Mouse (Mus musculus): ENCODE data around the gene Dst.
A peak's percentile ranks its signal among the peaks of the same experiment; 100 is the strongest.

The Dst gene

DNA sequence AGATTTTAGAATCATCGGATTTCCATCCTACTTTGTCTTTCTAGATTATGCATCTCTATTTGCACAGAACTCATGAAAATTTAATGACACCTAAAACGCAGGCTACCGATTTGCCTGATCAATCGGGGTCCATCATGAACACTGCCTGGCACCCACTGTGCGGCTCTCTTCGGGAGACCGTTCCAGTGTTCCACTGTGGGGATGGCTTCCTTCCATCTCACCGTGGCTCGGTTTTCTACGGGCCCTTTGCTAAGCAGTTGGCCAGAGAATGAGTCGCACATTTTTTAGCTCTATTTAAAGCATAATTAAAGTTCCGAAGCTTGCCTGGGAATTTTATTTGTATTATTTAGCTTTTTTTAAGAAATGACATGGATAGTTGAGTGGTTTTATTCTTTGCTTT lies 72.4 kb downstream of the Dst start:
- DNase-seq (ENCODE audit: low spot score in 2 of 2), result no peak

DNA sequence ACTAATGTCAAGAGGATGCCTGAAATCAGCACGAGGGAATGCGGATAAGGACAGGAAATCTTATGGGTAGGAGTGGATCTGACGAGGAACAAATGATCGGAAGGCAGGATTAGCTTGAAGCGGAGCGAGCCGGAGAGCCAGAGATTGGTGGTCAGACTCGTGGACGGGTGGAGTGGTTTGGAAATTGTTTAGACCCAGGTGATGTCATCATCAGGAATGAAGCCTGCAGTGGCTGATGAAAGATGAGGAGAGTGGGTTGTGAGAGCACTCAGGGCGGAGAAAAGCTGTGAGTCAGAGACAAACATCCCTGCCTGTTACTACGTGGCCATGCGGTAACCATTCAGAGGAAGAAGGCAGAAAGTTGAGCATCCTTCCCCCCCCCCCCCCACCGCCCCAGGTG lies 81.6 kb downstream of the Dst start:
- DNase-seq (ENCODE audit: low spot score in 2 of 2), result no peak

DNA sequence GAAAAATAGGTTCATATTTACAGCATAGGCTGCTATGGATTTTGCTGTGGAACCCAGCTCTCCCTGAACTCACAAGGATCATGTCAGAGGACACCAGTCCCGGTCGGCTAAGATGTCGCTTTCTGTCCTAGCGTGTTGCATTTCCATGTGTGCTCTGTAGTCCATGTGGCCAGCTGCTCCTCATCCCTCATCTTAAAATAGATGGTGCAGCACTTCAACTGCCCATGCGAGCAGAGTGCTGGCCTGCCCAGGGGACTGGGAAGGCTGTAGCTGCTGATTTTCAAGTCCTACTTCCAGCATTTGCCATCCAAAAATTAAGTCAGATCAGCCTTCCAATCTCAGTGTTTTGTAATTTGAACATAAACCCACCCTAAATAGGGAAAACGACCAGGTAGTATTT lies 83.0 kb downstream of the Dst start:
- DNase-seq (ENCODE audit: low spot score in 2 of 2), result no peak

DNA sequence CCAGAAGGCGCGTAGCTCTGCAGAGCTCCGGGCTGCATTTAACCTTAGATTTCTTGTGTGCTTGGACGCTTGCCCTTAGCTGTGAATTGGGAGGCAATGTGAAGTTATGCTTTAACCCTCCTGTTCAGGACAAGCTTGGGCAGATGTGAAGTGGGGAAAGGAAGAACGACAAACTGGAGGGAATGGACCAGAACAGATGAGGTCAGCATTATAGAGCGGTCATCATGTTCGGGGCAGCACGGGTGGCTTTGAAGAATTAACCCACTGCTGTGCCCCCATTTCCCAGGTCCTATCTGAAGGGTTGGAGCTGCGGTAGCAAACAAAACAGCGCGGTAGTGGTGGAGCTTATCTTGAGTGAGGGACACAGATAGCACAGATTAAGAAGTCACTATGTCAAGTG lies 84.8 kb downstream of the Dst start:
- no peak for DNase-seq (ENCODE audit: low spot score in 2 of 2)

DNA sequence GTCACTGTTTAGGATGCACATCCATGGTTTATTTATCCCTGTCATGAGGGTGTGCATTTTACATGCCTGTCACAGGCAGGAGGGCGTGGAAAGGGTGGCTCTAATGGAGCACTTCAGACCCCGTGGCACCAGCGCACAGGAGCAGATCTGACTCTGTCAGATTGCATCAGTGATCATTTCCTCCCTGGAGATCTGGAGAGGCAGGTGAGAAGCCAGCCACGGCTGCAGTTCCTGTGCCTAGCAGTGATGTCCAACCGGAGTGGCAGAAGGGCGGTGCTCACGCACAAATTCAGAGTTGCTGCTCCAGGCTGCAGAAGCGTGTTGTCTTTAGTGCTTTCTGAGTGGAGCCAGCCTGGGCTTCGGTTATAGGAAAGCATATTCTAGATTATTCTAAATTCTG lies 86.2 kb downstream of the Dst start:
- DNase-seq (ENCODE audit: low spot score in 2 of 2), result no peak

DNA sequence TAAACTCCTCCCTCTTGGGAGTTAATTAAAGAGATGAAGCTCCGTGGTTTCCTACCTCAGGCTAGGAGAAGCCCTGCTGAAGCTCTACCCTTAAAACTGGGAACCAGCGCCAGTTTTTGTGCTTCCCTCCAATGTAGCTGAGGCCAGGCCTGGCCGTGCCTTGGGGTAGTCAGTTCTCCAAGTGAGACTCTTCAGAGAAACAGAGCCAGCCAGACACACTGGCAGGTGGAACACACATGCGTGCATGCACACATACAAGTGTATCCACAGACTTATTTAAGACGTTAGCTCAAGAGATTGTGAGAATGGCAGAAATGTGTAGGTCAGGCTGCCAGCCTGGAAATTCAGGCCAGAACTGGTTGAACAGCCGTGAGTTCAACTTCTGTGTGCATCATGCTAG lies 87.4 kb downstream of the Dst start:
- DNase-seq (ENCODE audit: low spot score in 2 of 2), result no peak

DNA sequence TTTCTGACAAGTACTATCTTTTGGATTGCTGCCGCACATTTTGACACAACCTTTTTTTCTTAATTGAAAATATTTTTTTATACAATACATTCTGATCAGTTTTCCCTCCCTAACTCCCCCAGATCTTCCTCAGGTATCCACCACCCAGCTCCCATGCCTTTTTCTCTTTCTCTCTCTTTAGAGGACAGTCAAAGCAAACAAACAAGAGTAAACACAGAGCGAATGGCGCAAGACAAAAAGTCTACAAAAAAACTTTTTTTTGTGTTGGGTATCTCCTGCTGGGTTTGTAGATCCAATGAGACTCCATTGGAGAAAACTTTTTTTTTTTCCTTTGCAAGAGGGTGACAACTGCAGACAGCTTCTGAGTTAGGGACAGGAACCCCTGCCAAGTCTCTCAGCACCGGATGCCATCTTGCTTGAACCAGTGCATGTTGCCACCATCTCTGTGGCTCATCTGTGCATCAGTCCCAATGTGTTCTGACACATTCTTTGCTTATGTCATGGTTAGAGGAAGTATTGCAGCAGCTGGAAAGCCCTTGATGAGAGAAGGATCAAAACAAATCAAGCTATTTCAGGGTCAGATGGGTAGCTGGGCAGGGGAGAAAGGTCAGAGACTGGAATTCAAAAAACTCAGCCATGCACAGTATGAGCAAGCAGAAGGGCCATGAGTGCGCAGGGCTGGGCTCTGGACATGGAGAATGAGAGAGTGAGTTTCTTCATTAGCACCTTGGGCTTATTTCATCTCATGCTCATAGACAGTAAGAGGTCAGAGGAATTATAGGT lies 88.3 kb downstream of the Dst start:
- DNase-seq (ENCODE audit: low spot score in 2 of 2), result no peak

DNA sequence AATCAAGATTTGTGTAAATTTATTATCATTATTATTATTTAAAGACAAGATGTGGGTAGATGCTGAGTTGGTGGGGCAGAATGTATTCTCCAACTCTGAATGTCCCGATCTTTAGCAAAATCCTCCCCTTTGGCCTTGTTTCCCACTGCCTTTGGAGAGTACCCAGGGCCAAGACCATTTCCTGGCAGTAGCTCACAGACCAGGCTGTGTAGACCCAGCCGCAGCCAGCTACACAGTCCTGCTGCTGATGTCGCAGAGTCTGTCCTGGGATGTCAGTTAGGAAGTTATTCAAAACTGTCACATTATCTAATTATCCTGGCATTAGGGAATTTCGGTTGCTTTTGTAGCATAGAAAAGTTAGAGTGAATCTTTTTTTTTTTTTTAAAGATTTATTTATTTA lies 94.3 kb downstream of the Dst start:
- no peak for DNase-seq (ENCODE audit: low spot score in 2 of 2)

DNA sequence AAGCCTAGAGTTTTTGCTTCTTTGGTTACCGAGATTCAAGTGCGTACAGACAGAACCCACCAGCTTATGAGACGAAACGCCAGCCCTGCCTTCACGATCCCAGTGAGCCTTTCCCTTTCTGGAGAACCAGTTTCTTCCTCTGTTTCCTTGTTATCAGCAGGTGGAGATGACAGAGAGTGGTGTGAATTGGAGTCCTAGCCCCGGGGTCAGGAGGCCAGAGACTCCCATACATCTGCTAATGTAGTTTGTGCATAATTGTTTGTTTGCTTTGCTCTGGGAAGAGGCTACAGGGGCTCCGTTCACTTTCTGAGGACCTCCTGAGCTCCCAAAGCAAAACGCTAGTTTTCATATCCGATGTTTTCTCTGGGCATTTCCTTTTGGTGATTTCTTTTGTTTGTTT lies 94.9 kb downstream of the Dst start:
- DNase-seq (ENCODE audit: low spot score in 2 of 2), result no peak

DNA sequence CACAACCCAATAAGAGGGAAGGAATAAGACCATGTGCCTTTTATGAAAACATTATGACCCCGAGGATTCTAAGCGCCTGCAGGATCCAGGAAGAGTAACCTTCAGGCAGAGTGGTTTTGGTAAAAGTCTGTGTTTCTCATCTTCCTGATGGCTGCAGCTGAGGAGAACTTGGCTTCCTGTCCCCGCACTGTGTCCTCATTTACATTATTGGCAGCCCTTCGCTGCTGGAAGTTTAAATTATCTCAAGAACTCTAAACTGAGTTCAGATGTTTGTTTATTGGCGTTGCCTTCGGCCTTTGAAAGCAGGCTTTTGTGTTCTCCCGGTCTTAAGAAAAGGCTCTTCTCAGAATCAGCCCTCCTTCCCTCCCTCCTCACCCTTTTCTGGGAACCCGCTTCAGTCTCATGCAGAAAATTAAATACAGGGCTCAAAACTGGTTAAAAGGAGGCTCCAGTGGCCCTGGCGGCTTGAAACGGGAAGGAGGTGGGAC lies 97.3 kb downstream of the Dst start:
- DNase-seq (ENCODE audit: low spot score in 2 of 2), result no peak

DNA sequence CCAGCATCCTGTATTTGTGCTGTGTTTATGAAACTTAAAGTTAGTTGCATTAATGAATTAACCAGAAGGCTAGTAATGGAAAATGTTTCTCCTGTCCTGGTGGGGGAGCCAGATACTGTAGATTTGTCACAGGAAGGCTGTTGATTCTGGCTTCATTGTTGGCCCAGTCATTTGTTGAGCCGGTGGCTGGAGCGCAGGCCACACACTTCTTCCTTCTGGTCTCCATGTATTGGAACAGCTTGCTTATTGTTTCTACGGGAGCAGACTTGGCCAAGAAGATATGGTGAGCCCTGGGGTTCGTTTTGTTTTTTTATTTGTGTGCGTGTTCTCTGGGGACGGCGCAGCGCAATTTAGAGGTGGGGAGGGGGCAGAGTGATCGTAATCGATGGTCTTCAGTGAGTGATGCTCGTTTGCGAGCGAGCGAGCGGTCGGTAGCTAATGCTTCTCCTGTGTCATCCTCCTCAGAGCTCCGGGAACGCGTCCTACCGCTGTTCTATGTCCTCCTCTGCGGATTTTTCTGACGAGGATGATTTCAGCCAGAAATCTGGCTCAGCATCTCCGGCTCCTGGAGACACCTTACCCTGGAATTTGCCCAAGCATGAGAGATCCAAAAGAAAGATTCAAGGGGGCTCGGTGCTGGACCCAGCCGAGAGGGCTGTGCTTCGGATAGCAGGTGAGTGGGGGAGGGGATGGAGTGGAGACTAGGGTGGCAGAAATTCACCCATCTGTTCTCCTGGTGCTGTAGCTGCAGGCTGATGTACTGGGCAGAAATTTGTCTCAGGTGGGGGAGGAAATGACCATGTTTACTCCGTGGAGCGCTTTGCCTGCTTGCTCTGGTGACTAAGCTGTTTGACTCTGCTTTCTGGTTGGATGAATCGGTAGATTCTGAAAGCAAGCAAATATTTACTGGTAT lies 98.0 kb downstream of the Dst start:
- DNase-seq (ENCODE audit: low spot score in 2 of 2), result peak in 1 of 2 experiments; percentile 41

DNA sequence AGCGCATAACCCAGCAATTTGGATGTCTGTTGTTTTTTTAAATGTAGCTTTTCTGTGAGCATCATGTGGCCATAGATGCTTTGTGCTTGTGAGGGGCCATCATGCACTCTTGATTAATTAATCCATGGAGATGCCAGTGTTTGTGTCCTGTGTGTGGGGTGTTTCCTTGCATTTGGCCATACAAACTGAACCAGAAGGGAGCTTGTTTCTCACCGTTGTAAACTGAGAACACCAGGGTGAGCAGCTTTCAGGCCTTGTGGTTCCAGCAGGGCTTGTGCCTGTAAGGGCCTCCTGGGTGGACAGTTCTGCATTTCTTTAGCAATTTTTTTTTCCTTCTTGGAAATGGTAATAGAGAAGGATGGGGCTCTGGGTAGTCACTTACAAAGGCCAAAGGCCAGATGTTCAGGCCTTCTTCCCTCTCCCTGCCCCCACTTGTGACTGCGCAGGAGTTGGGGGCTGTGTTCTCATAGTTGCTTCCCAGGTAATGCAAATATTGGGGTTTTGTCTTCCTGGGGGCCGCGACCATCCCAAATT lies 98.9 kb downstream of the Dst start:
- DNase-seq (ENCODE audit: low spot score in 2 of 2), result no peak

DNA sequence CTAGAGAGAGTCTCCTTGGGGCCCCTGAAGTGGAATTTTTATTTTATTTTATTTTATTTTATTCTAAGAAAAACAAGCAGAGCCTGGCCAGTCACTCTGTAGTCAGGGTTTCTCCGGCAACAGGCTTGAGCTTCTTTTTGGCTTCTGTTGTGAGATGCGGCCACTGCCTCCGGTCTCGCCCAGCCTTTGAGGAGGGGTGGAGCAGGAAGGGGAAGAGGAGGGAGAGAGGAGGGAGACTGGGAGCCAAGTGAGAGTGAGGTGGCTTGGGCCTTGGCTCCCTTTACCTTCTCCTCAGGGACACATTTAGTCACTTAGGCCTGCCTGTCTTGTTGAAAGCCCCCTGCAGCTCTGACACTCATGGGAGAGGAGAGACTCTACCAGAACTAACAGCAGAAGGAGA lies 99.4 kb downstream of the Dst start:
- DNase-seq (ENCODE audit: low spot score in 2 of 2), result no peak

DNA sequence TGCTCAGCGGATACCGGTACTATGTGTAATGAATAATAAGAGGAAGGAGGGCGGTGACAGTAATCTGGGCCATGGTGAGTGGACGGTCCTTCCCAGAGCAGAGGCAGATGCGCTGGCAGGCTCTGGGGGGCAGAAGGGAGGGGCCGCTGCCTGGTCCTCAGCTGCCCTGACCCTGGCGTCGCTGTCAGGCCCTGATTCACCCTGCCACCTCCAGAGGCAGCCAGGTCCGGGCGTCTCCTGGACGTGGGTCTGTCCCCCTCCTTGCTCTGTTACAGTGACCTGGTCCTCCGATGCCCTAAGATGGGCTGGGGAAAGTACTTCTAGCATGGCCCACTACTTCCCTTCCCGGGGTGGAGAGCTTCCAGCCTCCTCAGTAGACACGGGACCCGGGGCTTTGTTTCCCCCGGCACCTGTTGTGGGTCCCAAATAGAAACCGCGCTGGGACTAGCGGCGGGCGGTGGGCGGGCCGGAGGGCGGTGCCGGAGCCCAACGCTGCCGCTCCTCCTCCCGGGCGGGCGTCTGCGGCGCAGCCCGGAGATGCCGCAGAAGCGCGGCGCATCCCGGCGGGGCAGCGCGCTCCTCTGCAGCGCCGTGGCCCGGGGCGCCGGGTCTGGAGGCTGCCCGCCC lies 103.1 kb downstream of the Dst start:
- peak in 1 of 2 experiments; percentile 55 for DNase-seq (ENCODE audit: low spot score in 2 of 2)

DNA sequence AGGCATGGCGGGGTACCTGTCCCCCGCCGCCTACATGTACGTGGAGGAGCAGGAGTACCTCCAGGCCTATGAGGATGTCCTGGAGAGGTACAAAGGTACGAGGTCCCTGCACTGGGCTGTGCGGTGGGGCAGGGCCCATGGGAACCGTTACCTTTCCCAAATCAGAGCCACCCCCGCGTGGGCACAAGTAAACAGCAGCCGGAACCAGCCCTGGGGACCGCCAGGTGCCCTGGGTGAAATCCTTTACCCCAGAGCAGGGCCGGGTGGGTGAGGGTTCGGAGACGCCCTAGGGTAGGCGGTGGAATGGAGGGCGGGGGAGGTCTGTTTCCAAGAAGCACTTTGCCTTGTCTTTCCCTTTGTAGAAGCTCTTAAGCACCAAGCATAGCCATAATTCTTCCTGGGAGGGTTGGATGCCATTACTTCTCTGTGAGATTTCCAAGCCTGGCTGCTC lies 103.8 kb downstream of the Dst start:
- DNase-seq (ENCODE audit: low spot score in 2 of 2), result no peak

DNA sequence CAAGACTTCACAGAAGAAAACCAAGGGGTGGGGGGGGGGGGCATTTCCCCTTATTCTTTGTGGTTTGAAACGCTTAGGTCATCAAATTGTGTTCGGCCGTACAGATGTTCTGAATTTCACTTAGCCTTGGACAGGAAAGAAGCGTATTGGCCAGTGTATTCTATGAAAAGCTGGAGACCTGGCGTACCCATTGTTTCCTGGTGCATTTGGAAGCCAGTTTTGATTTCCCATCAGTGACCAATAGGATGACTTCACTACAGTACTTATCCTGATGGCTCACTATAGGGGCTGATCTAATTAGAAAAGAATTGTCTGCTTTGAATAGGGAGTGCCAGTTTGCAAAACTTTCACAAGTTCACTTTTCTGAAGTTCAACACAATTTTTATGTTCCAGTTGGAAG lies 105.5 kb downstream of the Dst start:
- DNase-seq (ENCODE audit: low spot score in 2 of 2), result no peak

DNA sequence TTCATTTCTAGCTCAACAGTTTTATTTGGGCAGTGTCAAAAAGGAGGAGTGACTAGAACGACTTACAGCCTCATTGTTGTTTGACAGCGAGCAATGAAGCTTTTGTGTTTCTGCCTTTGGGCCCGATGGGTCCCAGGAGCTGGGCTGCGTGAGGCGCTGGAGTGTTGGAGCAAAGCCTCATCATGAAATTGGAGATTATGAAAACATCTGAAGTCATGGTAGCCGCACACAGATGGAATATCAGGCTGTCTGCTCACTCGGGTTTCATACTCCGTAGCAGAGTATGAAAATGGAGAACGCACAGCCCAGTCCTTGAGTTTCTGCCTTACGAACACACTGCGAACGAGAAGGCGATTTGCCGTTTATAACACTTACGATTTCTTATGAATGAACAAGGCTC lies 108.8 kb downstream of the Dst start:
- no peak for DNase-seq (ENCODE audit: low spot score in 2 of 2)

DNA sequence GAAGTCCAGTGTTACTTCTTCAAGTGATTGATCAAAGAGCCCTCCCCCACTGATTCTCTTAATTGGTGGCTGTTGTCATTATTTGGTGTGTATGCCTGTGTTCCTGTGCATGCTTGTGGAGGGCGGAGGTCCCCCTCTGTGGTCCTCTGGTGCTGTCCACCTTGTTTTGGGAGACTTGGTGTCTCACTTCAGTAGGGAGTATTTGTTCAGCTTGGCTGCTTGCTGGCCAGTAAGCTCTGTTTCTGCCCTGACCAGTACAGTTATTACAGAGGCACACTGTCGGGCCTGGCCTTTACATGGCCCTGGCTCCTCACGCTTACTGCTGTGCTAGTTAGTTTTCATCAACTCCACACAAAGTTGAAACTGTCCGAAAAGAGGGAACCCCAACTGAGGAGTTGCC lies 109.3 kb downstream of the Dst start:
- DNase-seq (ENCODE audit: low spot score in 2 of 2), result no peak

DNA sequence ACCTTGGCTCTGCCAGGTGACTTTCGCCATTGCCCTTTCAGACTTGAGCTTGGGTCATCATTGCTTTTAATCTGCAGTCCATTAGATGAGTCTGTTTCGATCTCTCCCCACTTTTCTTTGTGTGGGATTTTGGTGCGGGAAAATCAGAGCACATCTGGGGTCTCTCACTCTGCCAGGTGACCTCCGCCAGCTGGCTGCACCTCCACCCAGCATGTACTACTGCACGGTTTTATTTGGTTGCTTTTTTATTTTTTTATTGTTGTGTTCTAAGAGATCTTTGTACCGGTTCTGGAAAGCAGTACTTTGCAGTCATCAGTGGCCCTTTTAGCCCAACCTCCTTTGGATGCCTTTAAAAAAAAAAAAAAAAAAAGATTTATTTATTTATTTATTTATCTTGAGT lies 112.6 kb downstream of the Dst start:
- DNase-seq (ENCODE audit: low spot score in 2 of 2), result no peak

DNA sequence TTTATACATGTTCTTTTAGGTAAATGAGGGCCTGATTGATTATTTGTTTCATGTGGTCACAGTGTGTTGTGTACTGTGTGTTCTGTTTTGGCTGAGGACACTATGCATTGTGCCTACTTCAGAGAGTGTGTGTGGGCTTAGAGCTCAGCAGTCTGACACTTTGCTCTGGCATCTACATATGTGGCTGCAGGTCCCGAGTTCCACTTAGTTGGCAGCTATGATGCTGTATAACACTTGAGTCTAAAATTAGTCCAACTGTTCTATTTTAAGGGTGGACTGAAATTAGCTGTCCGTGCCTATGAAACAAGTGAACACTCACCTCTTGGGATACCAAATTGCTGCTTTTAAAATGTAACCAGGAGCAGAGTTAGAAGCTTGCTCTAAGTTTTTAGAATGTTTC lies 113.5 kb downstream of the Dst start:
- DNase-seq (ENCODE audit: low spot score in 2 of 2), result no peak

DNA sequence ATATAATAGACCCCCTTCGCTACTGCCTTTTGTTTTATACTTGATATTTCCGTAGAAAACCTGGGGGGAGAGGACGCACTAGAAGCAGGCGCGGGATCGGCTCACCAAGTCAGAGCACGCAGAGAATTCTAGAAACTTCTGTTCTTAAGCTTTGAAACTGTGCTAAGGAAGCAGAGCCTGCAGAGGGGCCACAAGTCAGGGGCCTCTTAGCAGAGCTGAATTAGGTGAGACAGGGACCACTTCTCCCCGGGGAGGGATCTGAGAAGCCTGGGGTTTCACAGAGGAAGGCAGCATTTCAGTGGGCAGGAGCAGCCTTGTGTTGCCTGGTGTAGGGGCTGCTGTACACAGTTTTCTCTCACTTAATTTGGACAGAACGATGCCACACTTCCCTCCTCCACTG lies 115.1 kb downstream of the Dst start:
- no peak for DNase-seq (ENCODE audit: low spot score in 2 of 2)

DNA sequence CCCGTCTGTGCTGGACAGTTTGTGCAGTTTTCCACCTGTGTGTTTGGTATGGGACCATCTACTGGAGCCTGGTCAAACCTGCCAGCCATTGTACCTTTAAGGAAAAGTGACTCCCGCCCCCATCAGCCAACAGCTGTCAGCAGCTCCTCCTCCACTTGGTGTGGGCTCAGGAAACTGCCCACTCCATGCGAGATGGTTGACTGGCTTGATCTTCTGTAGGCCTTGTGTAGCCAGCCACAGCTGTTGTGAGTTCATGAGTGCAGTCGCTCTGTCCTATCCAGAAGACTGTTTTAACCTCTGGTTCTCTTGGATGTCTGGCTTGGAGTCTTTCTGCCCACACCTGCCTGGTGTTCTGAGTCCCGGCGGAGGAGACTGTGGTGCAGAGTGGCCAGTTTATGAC lies 117.9 kb downstream of the Dst start:
- DNase-seq (ENCODE audit: low spot score in 2 of 2), result no peak

Data from urinary bladder, postnatal 4 days (tissue).